Mouse (Mus musculus) forebrain, embryonic 15.5 days (tissue): ENCODE measurements at regions not wholly inside any gene's neighbourhood (a gene's known extent, or its start where the extent isn't known, plus 50 kb on each side); places are given as distances from the start of the nearest gene placed in this dataset.
"Not testable (repeated sequence)": the region's sequence is repeated elsewhere in the genome, so short reads cannot be mapped to it uniquely, and the experiment has no call there.

Experiments
- ATAC-seq: fragments of 200-750 bp; cut with Nextera tagmentation; replicated peaks from 2 replicates; pipeline ENCODE4 v1.8.0; 2017; ENCODE audit warnings: mild to moderate bottlenecking, moderate TSS enrichment, moderate library complexity
- H3K27ac ChIP-seq: fragments of 300-500 bp; sonication (generic); replicated peaks from 2 replicates; pipeline ENCODE4 v1.5.1; 2015; ENCODE audit warnings: mild to moderate bottlenecking, inconsistent platforms
- H3K27me3 ChIP-seq: fragments of 300-500 bp; sonication (generic); 2 replicates; pipeline ENCODE4 v1.6.1; 2015; ENCODE audit warnings: inconsistent platforms
- H3K36me3 ChIP-seq: fragments of 300-500 bp; sonication (generic); 2 replicates; pipeline ENCODE4 v1.6.1; 2015; ENCODE audit warnings: mild to moderate bottlenecking, inconsistent platforms
- H3K4me1 ChIP-seq: fragments of 300-500 bp; sonication (generic); 2 replicates; pipeline ENCODE4 v1.6.1; 2015; ENCODE audit warnings: inconsistent platforms
- H3K4me2 ChIP-seq: fragments of 300-500 bp; sonication (generic); replicated peaks from 2 replicates; pipeline ENCODE4 v1.6.1; 2015; ENCODE audit warnings: mild to moderate bottlenecking, inconsistent platforms
- H3K4me3 ChIP-seq: fragments of 300-500 bp; sonication (generic); 2 replicates; pipeline ENCODE4 v1.5.1; 2015; ENCODE audit warnings: mild to moderate bottlenecking, inconsistent platforms
- H3K9ac ChIP-seq: fragments of 300-500 bp; sonication (generic); replicated peaks from 2 replicates; pipeline ENCODE4 v1.6.1; 2015; ENCODE audit warnings: mild to moderate bottlenecking, inconsistent platforms
- H3K9me3 ChIP-seq: fragments of 300-500 bp; sonication (generic); 2 replicates; pipeline ENCODE4 v1.6.1; 2016; ENCODE audit warnings: inconsistent platforms
- WGBS: fragments of 180-500 bp; shearing (Covaris S2); methylation state at CpG from one replicate; pipeline ENCODE4 v1.1.7; 2015; ENCODE audit warnings: mixed read lengths; 5-methylcytosine and 5-hydroxymethylcytosine counted together

- ATAC-seq, H3K27me3 ChIP-seq, H3K9ac ChIP-seq, H3K4me2 ChIP-seq, H3K36me3 ChIP-seq, H3K9me3 ChIP-seq, H3K4me1 ChIP-seq, H3K4me3 ChIP-seq, H3K27ac ChIP-seq: not testable (repeated sequence)
Measured at GRCm38 (mm10) chr13:11030874-11031273, 670.2 kb upstream of the Chrm3 start.

DNA sequence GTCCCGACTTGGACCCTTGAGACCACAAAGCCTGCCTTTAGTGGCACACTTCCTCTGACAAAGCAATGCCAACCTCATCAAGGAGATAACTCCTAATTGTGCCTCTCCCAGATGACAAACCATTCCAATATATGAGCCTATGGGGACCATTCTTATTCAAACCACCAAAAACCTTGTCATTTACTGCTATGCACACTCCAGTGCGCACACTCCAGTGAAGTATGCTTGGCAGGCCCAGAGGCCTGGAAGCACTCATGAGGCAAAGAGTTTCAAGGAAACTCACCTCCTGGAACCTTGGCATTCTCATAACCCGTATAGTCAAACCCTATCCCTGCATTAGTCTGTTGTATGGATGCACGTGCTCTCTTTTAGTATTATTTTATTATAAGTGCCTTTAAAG, 669.7 kb upstream of the Chrm3 start:
- Histone ChIP-seq H3K4me2 (no peak overlapping the region), H3K36me3 (no peaks in the 10 kb centered on the region), H3K4me3 (no peak overlapping the region), H3K4me1 (no peaks in the 10 kb centered on the region), H3K27ac (no peak overlapping the region), H3K9ac (no peak overlapping the region), H3K27me3 (no peaks in the 10 kb centered on the region), H3K9me3 (no peaks in the 10 kb centered on the region)
- ATAC-seq: no peak
- WGBS: 74% methylated on average over 4 of the region's 4 CpGs

DNA sequence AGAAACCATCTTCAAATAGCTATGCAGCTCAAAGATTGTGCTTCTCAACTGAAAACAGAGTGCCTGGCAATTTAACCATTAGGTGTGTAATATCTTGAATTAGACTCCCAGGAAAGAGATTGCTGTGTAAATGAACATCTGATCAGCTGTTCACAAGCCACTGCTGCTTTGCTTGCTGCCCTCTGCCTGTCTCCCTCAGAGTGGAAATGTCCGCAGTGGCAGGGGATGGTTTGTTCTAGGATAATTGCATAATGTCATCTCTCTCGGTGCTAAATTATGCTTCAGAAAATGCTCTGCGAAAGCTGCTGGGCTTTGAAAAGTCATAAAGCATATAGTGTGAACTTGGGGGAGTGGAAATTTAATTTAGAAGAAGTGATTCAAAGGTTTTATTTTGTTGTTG, 665.3 kb upstream of the Chrm3 start:
- Histone ChIP-seq H3K4me1 (no peaks in the 10 kb centered on the region), H3K9me3 (no peaks in the 10 kb centered on the region), H3K9ac (no peak overlapping the region), H3K4me2 (no peak overlapping the region), H3K27ac (no peak overlapping the region), H3K27me3 (no peaks in the 10 kb centered on the region), H3K4me3 (no peak overlapping the region), H3K36me3 (no peaks in the 10 kb centered on the region)
- no peak for ATAC-seq
- WGBS: 70% methylated on average over 3 of the region's 3 CpGs

GRCm38 (mm10) chr13:11024441-11024840, 663.8 kb upstream of the Chrm3 start:
- Histone ChIP-seq H3K4me2 (no peak overlapping the region), H3K9ac (no peak overlapping the region), H3K4me3 (no peak overlapping the region), H3K27me3 (no peaks in the 10 kb centered on the region), H3K4me1 (no peaks in the 10 kb centered on the region), H3K36me3 (no peaks in the 10 kb centered on the region), H3K27ac (no peak overlapping the region), H3K9me3 (no peaks in the 10 kb centered on the region)
- 91% methylated on average over 2 of the region's 2 CpGs for WGBS
- no peak for ATAC-seq

DNA sequence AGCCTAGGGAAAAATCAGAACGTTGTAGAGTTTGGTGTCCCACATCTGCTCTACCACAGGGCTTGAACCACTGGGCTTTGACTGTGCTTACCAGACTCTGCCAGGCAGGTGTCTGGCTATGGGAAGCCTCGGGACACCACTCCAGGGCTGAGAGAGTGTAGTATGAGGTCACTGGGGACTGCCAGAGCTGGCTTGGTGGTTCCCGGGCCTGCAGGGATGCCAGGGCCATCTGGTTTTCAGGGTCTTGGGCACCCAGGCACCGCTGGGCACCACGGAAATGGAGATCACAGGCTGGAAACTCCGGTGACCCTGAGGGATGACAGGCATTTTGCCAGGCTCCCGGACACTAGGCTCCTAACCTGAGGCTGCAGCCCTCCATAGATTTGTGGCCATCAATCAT, 656.9 kb upstream of the Chrm3 start:
- no peaks in the 10 kb centered on the region for H3K9me3 ChIP-seq
- WGBS: 89% methylated on average over 7 of the region's 7 CpGs

GRCm38 (mm10) chr13:11005374-11005773, 644.7 kb upstream of the Chrm3 start:
- Histone ChIP-seq H3K27me3 (no peaks in the 10 kb centered on the region), H3K9ac (no peak overlapping the region), H3K9me3 (no peaks in the 10 kb centered on the region), H3K36me3 (no peaks in the 10 kb centered on the region), H3K4me2 (no peak overlapping the region), H3K27ac (no peak overlapping the region), H3K4me3 (no peak overlapping the region), H3K4me1 (no peaks in the 10 kb centered on the region)
- ATAC-seq: no peak
- 26% methylated on average over 4 of the region's 4 CpGs for WGBS

More for the DNA sequence above, 656.9 kb upstream of the Chrm3 start:
- Histone ChIP-seq H3K9ac (no peak overlapping the region), H3K27ac (no peak overlapping the region), H3K36me3 (no peaks in the 10 kb centered on the region), H3K4me1 (no peaks in the 10 kb centered on the region), H3K4me3 (no peak overlapping the region), H3K27me3 (no peaks in the 10 kb centered on the region), H3K4me2 (no peak overlapping the region)
- no peak for ATAC-seq

GRCm38 (mm10) chr13:10991151-10991550, 630.5 kb upstream of the Chrm3 start:
- no peak overlapping the region for H3K27ac ChIP-seq
- no peaks in the 10 kb centered on the region for H3K27me3 ChIP-seq
- H3K36me3 ChIP-seq: no peaks in the 10 kb centered on the region
- WGBS: 86% methylated on average over 3 of the region's 3 CpGs
- H3K4me2 ChIP-seq: no peak overlapping the region
- ATAC-seq: no peak
- no peaks in the 10 kb centered on the region for H3K4me1 ChIP-seq
- no peak overlapping the region for H3K4me3 ChIP-seq
- no peaks in the 10 kb centered on the region for H3K9me3 ChIP-seq
- H3K9ac ChIP-seq: no peak overlapping the region

GRCm38 (mm10) chr13:10990503-10991025, 629.9 kb upstream of the Chrm3 start:
- no peaks in the 10 kb centered on the region for H3K9me3 ChIP-seq
- ATAC-seq: 0 out of 2 replicates have a peak, but pooled peaks have one; percentile 26
- H3K9ac ChIP-seq: no peak overlapping the region
- no peak overlapping the region for H3K4me3 ChIP-seq
- no peaks in the 10 kb centered on the region for H3K36me3 ChIP-seq
- no peaks in the 10 kb centered on the region for H3K4me1 ChIP-seq
- 64% methylated on average over 4 of the region's 4 CpGs for WGBS
- H3K27ac ChIP-seq: no peak overlapping the region
- no peak overlapping the region for H3K4me2 ChIP-seq
- no peaks in the 10 kb centered on the region for H3K27me3 ChIP-seq

DNA sequence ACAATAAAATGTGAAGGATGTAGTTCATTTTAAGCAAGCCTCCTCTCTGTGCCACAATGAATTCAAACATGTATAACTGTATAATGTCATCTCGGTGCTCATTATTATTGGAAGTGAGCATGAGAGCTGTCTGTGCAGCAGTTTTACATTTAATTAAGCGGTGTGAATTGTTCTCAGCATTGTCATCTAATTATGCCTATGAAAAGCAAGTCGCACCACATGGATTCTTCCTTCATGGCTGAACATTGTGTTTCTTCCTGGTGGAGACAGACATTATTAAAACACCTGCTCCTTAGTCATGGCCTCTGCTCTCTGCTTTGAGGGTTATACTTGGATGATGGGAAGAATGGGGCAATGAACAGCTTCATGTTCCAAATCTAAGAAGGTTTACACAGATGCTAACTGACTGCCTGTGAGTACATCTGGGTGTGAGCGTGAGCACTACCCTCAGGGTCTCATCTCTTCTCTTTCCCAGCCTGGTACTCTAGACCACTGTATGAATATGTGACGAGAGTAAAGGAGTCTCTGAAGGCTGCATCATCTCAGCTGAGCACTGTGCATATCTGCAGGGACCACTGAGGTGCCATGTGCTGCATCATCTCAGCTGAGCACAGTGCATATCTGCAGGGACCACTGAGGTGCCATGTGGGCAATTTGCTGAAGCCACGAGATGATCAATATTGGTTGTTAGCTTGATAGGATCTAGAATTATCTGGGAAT, 628.6 kb upstream of the Chrm3 start:
- peak; percentile 51; the same call in 1 of the 2 replicates for ATAC-seq
- Histone ChIP-seq H3K27me3 (no peaks in the 10 kb centered on the region), H3K4me2 (no peak overlapping the region), H3K36me3 (no peaks in the 10 kb centered on the region), H3K9ac (no peak overlapping the region), H3K27ac (no peak overlapping the region), H3K4me1 (no peaks in the 10 kb centered on the region), H3K4me3 (no peak overlapping the region), H3K9me3 (no peaks in the 10 kb centered on the region)
- 62% methylated on average over 6 of the region's 6 CpGs for WGBS

DNA sequence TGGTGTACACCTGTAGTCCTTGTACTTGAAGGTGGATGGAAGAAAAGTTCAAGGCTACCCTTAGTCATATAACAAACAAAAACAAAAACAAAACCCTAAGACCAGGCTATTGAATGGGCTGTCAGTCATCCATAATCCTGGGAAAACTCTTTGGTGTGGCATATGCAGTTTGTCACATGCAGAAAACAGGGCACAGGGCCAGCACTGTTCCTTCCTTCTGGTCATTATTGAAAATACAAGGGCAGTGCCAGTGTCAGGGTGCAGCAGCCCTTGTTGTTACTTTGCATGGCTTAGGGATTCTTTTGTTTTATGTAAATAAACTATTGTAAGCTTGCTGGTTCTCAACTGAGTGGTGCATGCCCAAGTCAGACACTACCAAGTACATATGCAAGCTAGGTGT, 623.1 kb upstream of the Chrm3 start:
- H3K36me3 ChIP-seq: no peaks in the 10 kb centered on the region

DNA sequence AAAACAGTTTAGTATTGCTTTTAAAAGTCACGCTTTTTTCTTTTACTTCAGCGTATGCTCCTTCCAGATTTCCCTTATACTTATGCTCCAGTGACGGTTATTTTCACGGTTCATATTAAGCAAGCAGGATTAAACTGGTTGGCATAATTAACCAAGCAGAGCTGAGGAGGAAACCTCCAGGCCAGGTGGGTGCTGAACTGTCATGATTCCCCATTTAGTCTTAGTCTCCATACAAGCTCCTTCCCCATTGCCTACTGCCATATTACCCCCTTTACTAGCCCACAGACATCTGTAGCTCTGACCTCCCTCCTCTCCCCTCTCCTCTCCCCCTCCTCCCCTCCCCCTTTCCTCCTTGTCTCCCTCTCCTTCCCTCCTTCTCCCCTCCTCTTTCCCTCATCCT, 621.9 kb upstream of the Chrm3 start:
- WGBS: 81% methylated on average over 4 of the region's 4 CpGs
- no peak; the same call in 1 of the 2 replicates for ATAC-seq

More for the DNA sequence above, 623.1 kb upstream of the Chrm3 start:
- no peaks in the 10 kb centered on the region for H3K4me1 ChIP-seq
- no peak overlapping the region for H3K4me3 ChIP-seq
- no peaks in the 10 kb centered on the region for H3K9me3 ChIP-seq
- no peak for ATAC-seq
- no peak overlapping the region for H3K9ac ChIP-seq
- H3K27me3 ChIP-seq: no peaks in the 10 kb centered on the region
- H3K27ac ChIP-seq: no peak overlapping the region
- no peak overlapping the region for H3K4me2 ChIP-seq

GRCm38 (mm10) chr13:10971932-10972331, 611.3 kb upstream of the Chrm3 start:
- H3K9me3 ChIP-seq: no peaks in the 10 kb centered on the region
- WGBS: 70% methylated on average over 3 of the region's 3 CpGs
- ATAC-seq: no peak
- H3K27me3 ChIP-seq: no peaks in the 10 kb centered on the region
- H3K9ac ChIP-seq: no peak overlapping the region
- H3K36me3 ChIP-seq: no peaks in the 10 kb centered on the region
- no peak overlapping the region for H3K4me3 ChIP-seq
- no peak overlapping the region for H3K27ac ChIP-seq
- no peak overlapping the region for H3K4me2 ChIP-seq
- H3K4me1 ChIP-seq: no peaks in the 10 kb centered on the region

More for the DNA sequence above, 621.9 kb upstream of the Chrm3 start:
- Histone ChIP-seq H3K9ac (no peak overlapping the region), H3K9me3 (no peaks in the 10 kb centered on the region), H3K4me1 (no peaks in the 10 kb centered on the region), H3K4me2 (no peak overlapping the region), H3K27ac (no peak overlapping the region), H3K36me3 (no peaks in the 10 kb centered on the region), H3K27me3 (no peaks in the 10 kb centered on the region), H3K4me3 (no peak overlapping the region)

DNA sequence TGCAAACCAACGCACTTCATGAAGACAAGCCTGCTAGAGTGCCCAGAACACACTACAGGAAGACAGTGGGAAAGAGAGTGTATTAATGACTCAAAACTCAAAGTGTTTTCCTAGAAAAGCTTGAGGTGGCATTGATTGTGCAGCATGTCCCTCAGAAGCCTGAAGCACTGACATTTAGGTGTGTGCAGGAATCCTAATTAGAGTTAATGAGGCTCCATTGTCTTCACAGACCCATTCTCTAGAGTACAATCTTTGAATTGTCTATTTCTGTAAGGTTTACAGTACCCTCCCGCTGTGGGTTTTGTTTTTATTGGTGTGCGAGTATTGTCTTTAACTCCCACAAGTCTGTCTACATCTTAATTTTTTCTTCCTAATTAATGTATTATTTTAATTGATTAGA, 610.1 kb upstream of the Chrm3 start:
- no peaks in the 10 kb centered on the region for H3K9me3 ChIP-seq
- no peak for ATAC-seq
- no peak overlapping the region for H3K4me2 ChIP-seq
- no peaks in the 10 kb centered on the region for H3K36me3 ChIP-seq
- no peaks in the 10 kb centered on the region for H3K4me1 ChIP-seq
- no peak overlapping the region for H3K4me3 ChIP-seq
- H3K27ac ChIP-seq: no peak overlapping the region
- H3K9ac ChIP-seq: no peak overlapping the region
- WGBS: 68% methylated on average over 3 of the region's 3 CpGs
- H3K27me3 ChIP-seq: no peaks in the 10 kb centered on the region
